Mouse (Mus musculus) T-helper 2 cell (primary cell): ENCODE results near the gene Btbd2.

ENCODE experiments used
- in situ Hi-C: fragments of 300-600 bp; cut with MboI, MseI; formaldehyde crosslinking; loops from one replicate; pipeline ENCODE4 v1.15.1; 2025; ENCODE audit warnings: high pct_unique_total_duplicates

Btbd2 gene

GRCm38 (mm10) chr10:80656863-80657623 lies at the start of gene Btbd2:
Btbd2 (minus strand) TSS chr10:80657071.
- in situ Hi-C loops = loop anchor here (5.0 kb wide), 1 partner anchor 690 kb away; no protein-coding TSS in a partner anchor

- in situ Hi-C loops = no loop called here
Observed at GRCm38 (mm10) chr10:80705479-80705878, 48.6 kb upstream of the Btbd2 start.

- in situ Hi-C loops = no loop called here
Observed at GRCm38 (mm10) chr10:80705033-80705432, 48.2 kb upstream of the Btbd2 start.

GRCm38 (mm10) chr10:80704418-80704817 lies 47.5 kb upstream of the Btbd2 start:
- in situ Hi-C loops = no loop called here

- in situ Hi-C loops = no loop called here
Observed at GRCm38 (mm10) chr10:80703643-80704042, 46.8 kb upstream of the Btbd2 start.

- in situ Hi-C loops = no loop called here
Observed at GRCm38 (mm10) chr10:80702536-80703390, 45.9 kb upstream of the Btbd2 start.

- in situ Hi-C loops = no loop called here
Observed at GRCm38 (mm10) chr10:80701721-80702535, 45.1 kb upstream of the Btbd2 start, which contains the start of the genes Mob3a and Izumo4. Mob3a (minus strand) TSS chr10:80701977. Izumo4 (plus strand) TSS chr10:80702184.

GRCm38 (mm10) chr10:80700732-80701131 lies 43.9 kb upstream of the Btbd2 start:
- in situ Hi-C loops = no loop called here

- in situ Hi-C loops = no loop called here
Observed at GRCm38 (mm10) chr10:80700038-80700504, 43.2 kb upstream of the Btbd2 start.

- in situ Hi-C loops = no loop called here
Observed at GRCm38 (mm10) chr10:80698605-80699004, 41.7 kb upstream of the Btbd2 start.

GRCm38 (mm10) chr10:80697812-80698211 lies 40.9 kb upstream of the Btbd2 start:
- in situ Hi-C loops = no loop called here

GRCm38 (mm10) chr10:80697393-80697787 lies 40.5 kb upstream of the Btbd2 start:
- in situ Hi-C loops = no loop called here

GRCm38 (mm10) chr10:80696502-80697392 lies 39.9 kb upstream of the Btbd2 start:
- in situ Hi-C loops = no loop called here

GRCm38 (mm10) chr10:80695801-80696501 lies 39.1 kb upstream of the Btbd2 start:
- in situ Hi-C loops = no loop called here

- in situ Hi-C loops = no loop called here
Observed at GRCm38 (mm10) chr10:80695186-80695585, 38.3 kb upstream of the Btbd2 start.

GRCm38 (mm10) chr10:80694159-80694938 lies 37.5 kb upstream of the Btbd2 start:
- in situ Hi-C loops = no loop called here

- in situ Hi-C loops = no loop called here
Observed at GRCm38 (mm10) chr10:80693401-80694045, 36.7 kb upstream of the Btbd2 start.
